Mouse (Mus musculus) T-helper 2 cell (primary cell): ENCODE data around the gene Dip2c.

Source experiments
- in situ Hi-C: fragments of 300-600 bp; cut with MboI, MseI; formaldehyde crosslinking; loops from one replicate; pipeline ENCODE4 v1.15.1; 2025; ENCODE audit warnings: high pct_unique_total_duplicates

Dip2c gene

DNA sequence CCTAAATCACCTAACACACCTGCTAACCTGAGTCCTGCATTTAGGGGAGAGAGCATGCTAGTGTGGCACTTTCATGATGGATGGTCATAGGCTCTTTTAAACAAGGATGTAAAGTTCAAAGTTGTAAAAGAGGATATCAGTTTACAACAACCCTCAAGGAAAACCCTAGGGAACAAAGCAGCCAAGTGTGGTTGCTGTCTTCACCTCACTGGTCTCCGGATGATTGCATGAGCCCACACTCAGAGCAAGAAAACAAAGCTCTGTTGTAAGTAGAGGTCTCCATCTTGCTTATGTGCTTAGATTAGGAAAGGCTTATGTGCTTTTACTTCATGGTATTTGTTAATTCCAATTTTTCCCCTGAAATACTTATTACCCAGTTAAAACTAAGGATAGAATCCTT is 384.4 kb downstream of the Dip2c start:
- in situ Hi-C loops, result no loop called here

DNA sequence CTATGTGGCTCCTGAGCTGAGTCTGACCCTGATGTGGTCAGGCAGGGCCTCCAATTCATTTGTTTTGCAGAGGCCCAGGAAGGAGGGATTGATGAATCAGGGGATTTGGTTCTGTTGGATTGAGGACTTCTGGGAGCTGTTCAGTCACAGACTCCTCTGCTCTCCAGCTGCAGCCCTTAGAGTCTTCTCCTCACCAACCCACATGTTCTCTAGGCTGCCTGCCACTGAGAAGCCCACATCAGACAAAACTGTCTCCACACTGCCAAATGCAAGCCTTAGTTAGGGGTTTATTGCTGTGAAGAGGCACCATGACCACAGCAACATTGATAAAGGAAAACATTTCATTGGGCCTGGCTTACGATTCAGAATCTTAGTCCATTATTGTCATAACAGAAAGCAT is 387.3 kb downstream of the Dip2c start:
- in situ Hi-C loops, result no loop called here

DNA sequence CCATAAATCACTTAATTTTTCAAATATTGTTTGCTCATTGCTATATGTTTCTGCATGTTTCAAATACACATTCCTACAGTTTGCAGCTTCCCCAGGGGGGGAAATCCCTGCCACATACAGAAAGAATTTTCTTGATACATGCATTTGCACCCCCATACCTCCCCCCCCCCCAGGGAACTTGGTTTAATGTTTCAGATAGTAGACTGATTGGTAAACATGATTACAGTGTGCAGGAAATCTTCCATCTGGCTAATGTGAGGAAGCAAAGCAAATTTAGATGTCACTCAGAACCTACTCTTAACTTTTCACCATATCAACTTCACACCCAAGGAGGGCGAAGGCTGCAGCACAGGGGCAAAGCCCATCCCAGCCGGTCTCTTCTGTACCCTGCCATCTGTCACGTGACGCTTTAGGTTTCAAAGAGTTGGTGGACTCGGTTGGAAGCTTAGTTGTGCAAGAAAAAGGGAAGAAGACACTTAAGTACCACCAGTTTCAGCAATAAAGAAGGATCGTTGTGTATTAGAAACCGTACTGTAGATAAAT is 391.7 kb downstream of the Dip2c start:
- in situ Hi-C loops, result no loop called here

DNA sequence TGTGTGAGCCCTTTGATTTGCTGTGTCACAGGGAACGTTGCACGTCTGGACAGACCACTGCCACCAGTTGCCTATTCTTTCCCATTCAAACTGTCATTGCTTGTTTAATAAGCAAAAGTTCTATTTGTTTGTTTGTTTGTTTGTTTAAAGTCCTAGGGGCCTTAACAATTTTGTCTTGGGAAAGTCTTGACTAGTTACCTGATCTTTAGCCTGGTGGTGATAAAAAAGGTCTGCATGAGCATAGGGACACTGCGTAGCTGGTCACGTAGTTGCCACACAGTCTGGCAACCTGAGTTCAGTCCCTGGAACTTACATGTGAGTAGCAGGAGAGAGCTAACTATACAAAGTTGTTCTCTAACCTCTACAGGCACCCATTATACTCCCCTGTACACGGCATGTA is 392.9 kb downstream of the Dip2c start:
- in situ Hi-C loops, result no loop called here

DNA sequence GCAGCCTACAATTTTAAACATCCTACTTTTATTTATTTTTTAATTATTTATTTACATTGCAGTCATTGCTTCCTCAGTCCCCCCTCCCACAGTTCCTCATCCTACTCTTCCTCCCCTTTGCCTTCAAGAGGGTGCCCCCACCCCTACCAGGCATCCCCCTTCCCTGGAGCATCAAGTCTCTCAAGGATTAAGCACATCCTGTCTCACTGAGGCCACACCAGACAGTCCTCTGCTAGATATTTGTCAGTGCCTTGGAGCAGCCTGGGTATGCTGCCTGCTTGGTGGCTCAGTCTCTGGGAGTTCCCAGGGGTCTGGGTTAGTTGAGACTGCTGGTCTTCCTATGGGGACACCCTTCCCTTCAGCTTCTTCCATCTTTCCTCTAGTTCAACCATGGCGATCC is 397.8 kb downstream of the Dip2c start:
- in situ Hi-C loops, result no loop called here

DNA sequence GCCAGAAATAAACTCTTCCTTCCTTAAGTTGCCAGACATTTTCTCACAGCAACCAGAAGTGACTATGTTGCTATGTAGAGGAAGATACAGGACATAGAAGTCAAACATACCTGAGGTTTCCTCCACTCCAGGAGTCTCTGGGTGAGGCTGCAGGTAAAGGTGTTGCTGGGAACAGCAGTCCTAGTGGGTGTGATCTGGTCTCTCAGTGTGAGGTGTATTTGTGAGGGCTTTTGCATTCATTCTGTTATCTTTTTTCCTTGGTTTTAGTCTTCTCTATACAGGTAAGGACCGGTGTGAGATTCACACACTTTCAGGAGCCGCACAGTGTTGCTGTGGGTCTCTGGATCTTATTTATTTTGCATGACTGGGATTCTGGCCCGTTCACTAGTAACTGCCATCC is 405.2 kb downstream of the Dip2c start:
- in situ Hi-C loops, result no loop called here

DNA sequence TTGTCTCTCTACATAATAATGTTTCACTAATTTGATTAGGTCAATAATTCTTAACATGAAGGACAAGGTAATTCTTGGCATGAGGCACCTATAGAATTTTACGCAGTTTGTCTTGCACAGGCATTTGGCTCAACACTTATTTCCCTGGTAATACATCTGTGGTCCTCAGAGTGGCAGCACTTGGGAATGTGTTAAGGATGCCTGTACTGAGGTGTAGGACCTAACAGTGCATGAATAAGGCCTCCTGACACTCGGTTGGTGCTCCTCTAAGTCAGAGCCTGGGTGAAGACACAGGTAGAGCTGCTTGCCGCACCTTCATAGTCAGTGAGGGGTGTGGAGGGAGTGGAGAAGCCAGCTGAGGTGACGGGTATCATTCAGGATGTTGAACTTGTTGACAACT is 407.0 kb downstream of the Dip2c start:
- in situ Hi-C loops, result no loop called here

DNA sequence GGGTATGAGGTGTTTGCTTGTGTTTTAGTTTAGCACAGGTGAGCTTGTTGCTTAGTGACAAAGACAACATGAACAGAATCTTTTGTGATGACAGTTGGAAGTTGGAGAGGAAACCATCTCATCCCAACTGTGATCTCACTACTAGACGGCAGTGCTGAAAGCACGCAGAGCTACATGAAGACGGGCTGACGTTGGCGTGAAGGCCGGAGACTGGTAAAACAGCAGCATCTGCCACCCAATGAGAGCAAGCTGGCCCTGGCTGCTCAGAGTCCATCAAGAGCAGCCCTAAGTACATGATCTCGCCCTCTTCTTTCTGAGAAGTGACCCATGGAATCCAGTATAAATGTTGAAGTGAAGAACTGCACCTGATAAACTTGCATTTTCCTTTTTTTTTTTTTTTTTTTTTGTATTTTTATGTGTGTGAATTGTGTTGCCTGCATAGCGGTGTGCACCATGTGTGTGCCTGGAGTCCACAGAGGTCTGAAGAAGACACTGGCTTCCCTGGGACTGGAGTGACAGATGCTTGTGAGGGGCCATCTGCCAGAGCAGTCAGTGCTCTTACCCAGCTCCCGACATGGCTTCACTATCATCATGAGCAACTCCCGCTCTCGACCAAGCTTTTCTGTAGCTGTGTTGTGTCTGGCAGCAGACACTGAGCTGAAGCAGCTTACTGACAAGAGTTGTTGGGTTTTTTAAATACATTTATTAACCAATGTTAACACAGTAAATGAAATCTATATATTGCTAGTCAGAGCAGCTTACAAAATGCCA is 408.0 kb downstream of the Dip2c start:
- in situ Hi-C loops, result no loop called here

DNA sequence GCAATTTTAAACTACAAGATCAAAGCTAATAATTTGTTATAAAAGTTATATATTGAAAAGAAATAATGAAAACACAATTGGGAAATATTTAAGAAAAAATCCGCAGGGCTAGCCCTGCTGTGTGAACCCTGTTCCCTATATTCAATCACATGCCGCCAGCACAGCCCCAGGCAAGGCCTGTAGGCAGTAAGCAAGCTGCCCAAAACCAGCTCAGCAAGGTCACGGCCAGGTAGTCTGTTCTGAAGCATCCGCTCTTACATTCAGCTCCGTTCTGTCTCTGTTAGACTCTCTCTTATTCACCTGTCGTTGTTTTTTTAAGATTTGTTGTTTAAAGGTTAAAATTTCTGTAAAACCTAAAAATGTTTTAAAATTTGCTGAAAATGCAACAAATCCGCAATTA is 409.9 kb downstream of the Dip2c start:
- in situ Hi-C loops, result no loop called here

DNA sequence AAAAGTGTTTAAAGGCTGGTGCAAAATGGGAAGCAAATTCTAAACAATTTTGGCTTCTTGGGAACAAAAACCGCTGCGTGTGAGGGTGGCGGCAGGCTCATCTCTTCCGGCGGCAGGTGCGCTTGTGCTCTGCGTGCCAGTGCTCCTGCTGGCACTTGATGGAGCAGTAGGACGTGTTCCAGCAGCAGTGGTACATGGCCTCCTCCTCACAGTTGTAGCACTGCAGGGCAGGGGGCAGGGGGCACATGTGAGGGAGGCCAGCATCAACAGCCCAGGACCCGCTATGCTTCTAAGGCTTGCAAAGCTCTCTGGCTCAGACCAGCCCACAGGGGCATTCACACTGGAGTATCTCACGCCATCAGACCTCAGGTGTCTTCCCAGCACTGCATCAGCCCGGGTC is 410.4 kb downstream of the Dip2c start:
- in situ Hi-C loops, result no loop called here

DNA sequence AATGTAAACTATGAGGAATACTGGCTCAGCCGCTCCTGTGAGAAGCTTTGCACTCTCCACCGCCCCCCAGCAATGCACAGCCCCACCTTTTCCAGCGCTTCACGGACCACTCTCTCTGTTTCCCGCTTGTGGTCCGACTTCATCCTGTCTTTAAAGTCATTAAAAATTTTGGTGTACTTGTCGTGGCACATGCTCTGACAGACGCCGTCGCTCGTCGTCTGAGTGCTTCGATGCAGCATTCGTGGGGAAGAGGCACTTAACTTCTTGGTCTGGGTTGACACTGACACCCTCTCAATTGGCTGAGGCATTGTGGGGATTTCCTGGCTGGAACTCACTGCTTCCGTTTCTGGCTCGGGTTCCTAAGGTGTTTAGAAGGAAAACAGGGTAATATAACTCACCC is 413.0 kb downstream of the Dip2c start:
- in situ Hi-C loops, result no loop called here

DNA sequence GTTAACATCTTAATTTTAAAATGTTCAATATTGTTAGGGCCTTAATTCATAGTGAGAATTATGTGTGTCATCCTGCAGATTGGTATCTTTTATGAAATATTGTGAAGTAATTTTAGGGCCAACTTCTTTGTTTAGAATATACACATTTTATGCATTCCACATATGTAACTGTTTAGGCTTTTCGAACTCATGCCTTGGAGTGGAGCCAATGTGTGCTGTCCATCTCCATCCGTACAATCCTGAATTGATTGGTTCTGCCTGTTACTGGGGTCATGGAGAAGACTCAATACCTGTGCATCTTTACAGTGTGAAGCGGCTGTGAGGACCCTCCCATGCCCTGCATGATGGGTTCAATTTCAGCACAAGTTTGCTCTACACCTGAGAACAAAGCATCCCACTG is 416.5 kb downstream of the Dip2c start:
- in situ Hi-C loops, result no loop called here

DNA sequence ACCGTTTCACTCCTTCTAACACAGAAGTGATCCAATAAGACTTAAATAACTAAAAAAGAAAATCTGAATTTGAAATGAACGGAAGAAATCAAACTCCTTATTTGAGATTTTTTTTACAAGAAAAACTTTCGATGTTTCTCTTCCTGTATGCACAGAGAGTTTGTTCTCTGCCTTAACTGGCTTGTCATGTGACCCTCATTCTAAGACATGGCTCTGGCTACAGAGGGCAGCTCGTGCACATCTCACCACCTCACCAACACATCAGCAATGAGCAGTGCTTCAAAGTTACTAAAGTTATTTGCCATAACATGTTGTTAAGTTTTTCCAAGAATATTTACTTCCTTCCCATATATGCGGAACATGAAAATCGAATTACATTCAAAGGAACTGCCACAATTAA is 418.3 kb downstream of the Dip2c start:
- in situ Hi-C loops, result no loop called here

DNA sequence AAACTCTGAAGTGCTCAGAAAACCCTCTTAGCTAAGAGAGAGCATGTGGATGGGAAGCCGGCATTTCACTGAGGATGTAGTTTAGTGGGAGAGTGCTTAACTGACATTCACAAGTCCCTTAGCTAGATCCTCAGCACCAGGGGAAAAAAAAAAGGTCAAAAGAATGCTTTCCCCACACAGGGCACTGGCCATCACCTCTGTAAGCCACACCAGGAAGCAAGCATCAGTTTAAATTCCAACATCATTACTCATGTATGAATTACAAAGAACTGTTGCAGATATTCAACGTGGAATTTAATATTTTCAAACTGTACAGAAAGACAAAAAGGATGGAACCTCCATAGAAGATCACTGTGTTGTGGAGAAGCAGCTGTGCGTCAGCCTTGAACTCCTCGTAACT is 419.1 kb downstream of the Dip2c start:
- in situ Hi-C loops, result no loop called here

DNA sequence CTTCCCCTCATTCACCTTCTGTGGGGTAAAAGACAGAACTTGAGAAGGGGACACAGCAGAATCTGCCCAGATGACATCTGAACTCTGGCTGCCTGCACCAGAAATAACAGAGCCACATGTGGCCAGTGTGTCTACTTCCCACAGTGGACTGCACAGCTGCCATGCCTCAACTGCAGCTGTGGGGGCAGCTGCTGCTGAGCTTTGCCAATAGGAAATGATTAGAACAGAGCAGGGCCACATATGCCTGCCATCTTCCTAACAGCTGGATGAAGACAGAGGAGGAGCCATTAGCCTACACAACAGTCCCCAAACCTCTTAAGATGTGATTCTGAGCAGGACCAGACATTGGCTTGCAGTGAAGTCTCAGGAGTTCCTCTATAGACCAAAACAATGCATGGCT is 419.5 kb downstream of the Dip2c start:
- in situ Hi-C loops, result no loop called here

DNA sequence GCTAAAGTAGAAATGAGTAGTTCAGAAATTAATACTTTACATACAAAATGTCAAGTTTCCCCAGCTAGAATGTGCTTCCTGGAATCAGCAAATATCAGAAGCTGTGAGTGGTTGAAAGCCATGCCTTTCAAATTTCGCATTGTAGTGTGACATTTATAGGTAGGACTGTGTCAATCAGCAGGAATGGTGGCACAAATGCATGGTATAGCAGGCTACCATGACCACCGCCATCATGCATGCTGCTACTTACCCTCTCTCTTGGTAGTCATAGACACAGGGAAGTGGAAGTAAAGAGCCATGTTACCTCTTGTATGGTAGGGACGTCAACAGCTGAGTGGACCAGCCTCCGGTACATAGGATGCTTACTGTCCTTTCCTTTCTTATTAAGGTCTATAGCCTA is 421.0 kb downstream of the Dip2c start:
- in situ Hi-C loops, result no loop called here

DNA sequence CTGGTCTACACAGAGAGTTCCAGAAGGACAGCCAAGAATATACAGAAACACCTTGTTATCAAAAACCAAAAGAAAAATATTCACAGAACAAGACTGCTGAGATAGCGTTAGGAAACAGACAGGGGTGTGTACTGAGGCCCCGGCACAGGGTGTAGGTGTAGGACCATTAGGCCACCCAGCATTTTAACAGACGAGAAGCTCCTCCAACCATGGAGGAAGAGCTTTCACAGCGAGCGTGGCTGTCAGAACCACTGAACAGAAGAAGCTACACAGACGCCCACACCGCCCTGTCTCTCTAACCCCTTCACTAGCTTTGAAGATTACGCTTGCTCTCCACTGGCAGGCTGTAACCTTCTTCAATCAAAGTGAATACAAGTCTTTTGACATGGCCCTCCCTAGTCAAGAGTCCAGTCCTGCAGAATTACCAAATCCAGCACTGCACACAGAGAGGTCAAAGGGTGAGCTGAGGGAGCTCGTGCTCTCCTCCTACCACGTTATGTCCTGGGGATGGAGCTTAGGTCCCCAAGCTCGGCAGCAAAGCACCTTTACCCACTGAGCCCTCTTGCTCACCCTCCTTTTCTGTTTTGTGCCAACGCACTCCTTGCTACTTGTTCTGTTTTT is 426.4 kb downstream of the Dip2c start:
- in situ Hi-C loops, result no loop called here

DNA sequence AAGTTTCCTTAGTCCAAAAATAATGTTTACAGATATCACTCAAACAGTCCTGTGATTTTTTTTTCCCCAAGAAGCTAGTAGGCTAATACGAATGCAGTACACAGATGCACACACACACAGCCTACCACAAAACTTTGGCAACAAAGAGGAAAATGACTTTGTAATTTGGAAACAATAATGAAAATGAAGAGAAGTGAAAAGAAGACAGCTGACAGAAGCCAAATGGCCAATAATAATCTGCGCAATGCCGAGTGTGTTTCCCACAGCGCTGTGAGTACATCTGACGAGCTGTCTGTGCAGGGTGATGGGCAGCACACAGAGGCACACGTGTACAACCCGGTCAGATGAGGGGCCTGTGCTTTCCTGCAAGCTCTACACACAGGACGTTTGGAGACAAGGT is 430.4 kb downstream of the Dip2c start:
- in situ Hi-C loops, result no loop called here

DNA sequence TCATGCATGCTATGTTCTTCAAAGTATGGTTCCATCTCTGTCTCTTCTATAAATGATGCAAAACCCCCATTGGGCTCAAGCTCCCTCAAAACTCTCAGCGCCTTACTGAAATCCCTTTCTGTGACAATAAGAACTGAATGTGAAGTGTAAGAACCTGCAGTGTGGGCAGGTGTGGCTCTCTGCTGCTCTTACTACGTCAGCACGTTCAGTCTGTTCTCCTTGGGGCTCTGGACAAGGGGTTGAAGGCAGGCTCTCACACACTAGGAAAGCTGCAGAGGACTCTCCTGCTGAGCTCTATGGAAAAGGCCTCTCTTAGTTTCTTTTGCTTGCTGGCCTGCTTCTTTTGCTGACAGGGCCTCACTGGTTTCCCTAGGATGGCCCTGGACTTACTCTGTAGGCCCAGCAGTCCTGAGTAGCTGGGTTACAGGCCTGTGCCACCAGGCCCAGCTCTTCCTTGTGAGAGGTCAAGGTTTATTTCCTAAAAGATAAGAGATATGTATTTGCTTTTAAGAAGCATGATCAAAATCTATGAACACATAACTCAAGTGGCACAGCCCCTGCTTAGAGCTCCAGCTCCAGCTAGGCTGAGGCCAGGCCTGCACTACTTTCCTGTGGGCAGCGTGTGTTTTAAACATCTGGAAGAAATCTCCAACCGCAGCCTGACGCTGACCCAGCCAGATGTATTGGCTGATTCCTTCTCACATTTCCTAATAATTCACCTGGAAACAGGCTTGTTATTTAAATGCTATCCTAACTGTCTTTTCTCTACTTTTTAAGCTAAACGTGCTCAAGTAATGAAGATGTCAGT is 432.3 kb downstream of the Dip2c start:
- in situ Hi-C loops, result no loop called here

DNA sequence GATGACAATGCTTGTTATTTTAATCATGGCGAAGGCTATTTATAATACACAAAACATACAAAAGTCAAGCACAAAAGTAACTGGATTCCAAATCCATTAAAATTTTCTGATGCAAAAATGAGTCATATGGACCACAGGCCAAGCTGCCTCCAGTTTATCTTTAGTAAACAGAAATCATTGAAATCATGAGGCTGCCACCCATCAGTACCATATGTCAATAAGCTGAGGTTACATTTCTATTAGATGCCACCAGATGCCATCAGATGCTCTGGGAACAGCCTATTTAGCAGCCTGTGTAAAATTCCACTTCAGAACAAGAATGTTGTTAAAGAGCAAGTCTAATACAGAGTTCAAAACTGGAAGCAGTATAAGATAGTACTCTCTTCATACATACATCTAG is 436.1 kb downstream of the Dip2c start:
- in situ Hi-C loops, result no loop called here

DNA sequence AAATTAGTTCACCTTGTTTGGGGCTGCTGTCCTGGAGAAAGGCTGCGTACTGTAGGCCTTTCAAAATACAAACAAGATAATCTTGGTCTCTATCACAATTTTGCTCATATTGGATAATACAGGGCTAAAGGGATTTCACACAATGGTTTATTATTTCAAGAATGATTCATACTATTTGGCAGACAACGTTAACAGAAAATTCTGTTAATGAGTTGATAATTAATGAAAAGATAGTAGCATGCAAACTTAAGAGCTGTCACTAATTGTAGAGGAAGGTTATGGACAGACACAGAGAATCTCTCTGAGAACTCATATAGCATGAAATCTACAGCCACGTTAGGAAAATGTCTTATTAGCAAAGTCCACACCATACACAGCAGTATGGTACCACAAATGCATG is 436.6 kb downstream of the Dip2c start:
- in situ Hi-C loops, result no loop called here

DNA sequence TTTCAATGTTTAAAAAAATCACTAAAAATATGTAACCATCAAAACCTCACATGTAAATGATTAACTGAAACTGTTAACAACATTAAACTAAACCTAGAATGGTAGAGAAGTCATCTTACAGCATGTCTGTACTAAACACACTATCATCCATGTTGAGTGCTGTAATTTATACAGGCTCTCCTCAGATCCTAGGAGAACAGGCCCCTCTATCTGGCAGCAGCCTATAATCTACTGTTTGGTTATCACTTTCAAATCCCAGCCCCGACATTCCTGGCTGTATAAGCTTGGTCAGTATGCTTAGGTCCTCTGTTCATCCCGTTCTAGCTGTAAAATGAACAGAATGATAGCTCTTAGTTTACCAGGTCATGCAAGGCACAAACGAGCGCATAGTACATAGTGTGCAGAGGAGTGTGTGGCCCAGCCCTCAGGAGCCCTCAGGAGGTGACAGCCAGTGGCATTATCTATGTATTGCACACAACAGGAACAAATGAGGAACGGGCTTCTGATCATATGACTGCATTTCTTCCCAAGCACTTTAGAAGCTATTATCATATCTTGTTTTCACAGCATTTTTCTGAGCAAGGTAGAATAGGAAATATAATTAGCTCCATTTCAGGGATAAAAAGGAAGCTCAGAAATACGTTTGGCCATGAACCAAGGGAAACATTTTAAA is 437.3 kb downstream of the Dip2c start:
- in situ Hi-C loops, result no loop called here
